Mouse (Mus musculus) heart, postnatal 0 days (tissue): ENCODE data around the gene Rbfox2.

Source experiments
- CTCF ChIP-seq: IDR thresholded peaks from 2 replicates; pipeline ENCODE4 v1.5.1; 2016; ENCODE audit warnings: antibody characterized with exemption, control low read depth, low read depth
- EP300 ChIP-seq: IDR thresholded peaks from 2 replicates; pipeline ENCODE4 v1.6.1; 2016; ENCODE audit warnings: antibody characterized with exemption, low read depth

- TF ChIP-seq CTCF, result no peak
- TF ChIP-seq EP300, result no peak
Measured at GRCm38 (mm10) chr15:77104349-77105158, 202.2 kb downstream of the Rbfox2 start.
